Mouse (Mus musculus): ENCODE results near the gene Cdip1. TPM values are rescaled to one million over a fixed set of nuclear protein-coding genes. Genes with fewer than 3 reads are reported as not detected.
A peak's percentile ranks its signal among the peaks of the same experiment; 100 is the strongest.

The Cdip1 gene
- polyA plus RNA-seq, 1 experiment from 2014 or later: 81.1 TPM

GRCm38 (mm10) chr16:4788176-4788575 is 1.9 kb downstream of the Cdip1 start:
- Histone ChIP-seq H3K9me3 (replicated peaks; ENCODE audit: low read length) (no peaks in the 10 kb centered on the region), H3K9ac (ENCODE audit: low read depth, low read length) (peak overlapping the region; percentile 31; the same call in 1 of the 2 replicates), H3K27ac (no peak overlapping the region), H3K4me2 (ENCODE audit: low read length) (peak overlapping the region; percentile 68), H3K36me3 (ENCODE audit: insufficient read depth, low read length) (peaks cover 4% of the 10 kb centered on the region; the same call in 1 of the 2 replicates), H3K4me3 (replicated peaks; ENCODE audit: low read depth, low read length) (0 out of 2 replicates have a peak overlapping the region, but pooled peaks have one; percentile 12), H3K4me1 (replicated peaks; ENCODE audit: insufficient read depth, low read length) (peaks cover 17% of the 10 kb centered on the region), H3K27me3 (ENCODE audit: insufficient read depth, low read length) (no peaks in the 10 kb centered on the region)
- ATAC-seq (replicated peaks; ENCODE audit: low FRiP score, low read depth): no peak
- no peak for DNase-seq (ENCODE audit: low spot score)
- no peak for TF ChIP-seq CTCF (IDR thresholded peaks at IDR 0.05; ENCODE audit: low read depth)

DNA sequence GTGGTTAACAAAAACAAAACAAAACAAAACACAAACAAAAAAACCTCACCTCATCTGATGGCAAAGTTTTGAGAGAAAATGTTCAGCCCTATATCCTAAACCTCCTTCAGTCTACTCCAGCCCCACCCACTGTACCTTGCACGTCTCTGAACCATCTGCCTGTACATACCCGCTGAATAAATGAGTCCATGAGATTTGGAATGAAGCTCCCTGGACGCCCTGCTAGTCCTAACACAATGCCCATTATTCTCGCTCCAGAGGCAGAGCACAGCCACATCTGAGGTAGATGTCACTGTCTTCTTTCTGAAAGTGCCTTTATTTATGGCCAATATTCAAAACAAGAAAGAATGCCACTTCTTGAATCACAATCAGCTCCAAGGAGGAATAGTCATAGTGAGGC is 4.4 kb downstream of the Cdip1 start:
- DNase-seq (ENCODE audit: low spot score) (no peak), ATAC-seq (replicated peaks; ENCODE audit: low FRiP score, low read depth) (no peak)
- Histone ChIP-seq H3K4me3 (replicated peaks; ENCODE audit: low read depth, low read length) (no peak overlapping the region), H3K36me3 (ENCODE audit: insufficient read depth, low read length) (peaks cover 8% of the 10 kb centered on the region; the same call in 1 of the 2 replicates), H3K9me3 (replicated peaks; ENCODE audit: low read length) (no peaks in the 10 kb centered on the region), H3K27ac (no peak overlapping the region), H3K9ac (ENCODE audit: low read depth, low read length) (no peak overlapping the region), H3K4me1 (replicated peaks; ENCODE audit: insufficient read depth, low read length) (peaks cover 17% of the 10 kb centered on the region), H3K27me3 (ENCODE audit: insufficient read depth, low read length) (no peaks in the 10 kb centered on the region), H3K4me2 (ENCODE audit: low read length) (no peak overlapping the region)
- 56% methylated on average over 4 of the region's 4 CpGs for WGBS
- TF ChIP-seq CTCF (IDR thresholded peaks at IDR 0.05; ENCODE audit: low read depth): no peak

- peaks cover 9% of the 10 kb centered on the region; the same call in 1 of the 2 replicates for H3K4me1 ChIP-seq (replicated peaks; ENCODE audit: insufficient read depth, low read length)
- no peak overlapping the region for H3K27ac ChIP-seq
- H3K27me3 ChIP-seq (ENCODE audit: insufficient read depth, low read length): no peaks in the 10 kb centered on the region
- peaks cover 8% of the 10 kb centered on the region; the same call in 1 of the 2 replicates for H3K36me3 ChIP-seq (ENCODE audit: insufficient read depth, low read length)
- H3K4me2 ChIP-seq (ENCODE audit: low read length): no peak overlapping the region
- no peak overlapping the region for H3K9ac ChIP-seq (ENCODE audit: low read depth, low read length)
- H3K9me3 ChIP-seq (replicated peaks; ENCODE audit: low read length): no peaks in the 10 kb centered on the region
- no peak for TF ChIP-seq CTCF (IDR thresholded peaks at IDR 0.05; ENCODE audit: low read depth)
- DNase-seq (ENCODE audit: low spot score) (no peak), ATAC-seq (replicated peaks; ENCODE audit: low FRiP score, low read depth) (no peak)
- H3K4me3 ChIP-seq (replicated peaks; ENCODE audit: low read depth, low read length): no peak overlapping the region
Measured at GRCm38 (mm10) chr16:4782515-4782914, 7.6 kb downstream of the Cdip1 start.

DNA sequence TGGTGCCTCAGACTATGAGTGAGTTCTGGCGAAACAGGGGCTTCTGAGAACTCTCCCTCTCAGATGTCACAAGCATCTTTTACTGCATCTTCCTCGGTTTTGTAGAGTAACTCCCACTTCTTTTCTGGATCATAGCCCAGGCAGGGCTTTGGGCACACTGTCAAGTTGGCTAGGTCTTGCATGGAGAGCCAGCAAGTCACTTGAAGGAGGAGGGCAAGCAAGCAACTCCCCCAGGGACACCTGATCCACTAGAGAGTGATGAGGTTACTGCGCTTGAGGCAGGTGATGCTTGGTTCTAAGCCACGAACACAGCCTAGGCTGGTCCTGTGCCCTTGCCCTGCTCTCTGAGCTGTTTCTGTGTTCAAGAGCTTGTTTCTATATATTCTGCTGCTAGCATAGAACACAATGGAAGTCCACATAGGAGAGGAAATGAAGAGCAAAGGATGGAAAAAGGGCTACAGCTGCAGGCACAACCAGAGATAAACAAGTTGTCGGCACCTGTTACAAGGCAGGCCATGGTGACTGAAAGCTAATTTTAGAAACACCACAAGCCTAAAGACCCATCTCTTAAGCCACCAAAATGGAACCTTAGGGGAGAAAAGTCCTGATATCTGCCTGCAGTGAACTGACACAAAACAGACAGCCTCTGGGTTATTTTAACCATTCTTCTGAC is 8.4 kb downstream of the Cdip1 start:
- peaks cover 6% of the 10 kb centered on the region; the same call in 1 of the 2 replicates for H3K4me1 ChIP-seq (replicated peaks; ENCODE audit: insufficient read depth, low read length)
- TF ChIP-seq CTCF (IDR thresholded peaks at IDR 0.05; ENCODE audit: low read depth): no peak
- no peak overlapping the region for H3K4me2 ChIP-seq (ENCODE audit: low read length)
- H3K4me3 ChIP-seq (replicated peaks; ENCODE audit: low read depth, low read length): no peak overlapping the region
- H3K9me3 ChIP-seq (replicated peaks; ENCODE audit: low read length): no peaks in the 10 kb centered on the region
- DNase-seq (ENCODE audit: low spot score) (peak; percentile 69), ATAC-seq (replicated peaks; ENCODE audit: low FRiP score, low read depth) (no peak)
- no peaks in the 10 kb centered on the region for H3K27me3 ChIP-seq (ENCODE audit: insufficient read depth, low read length)
- peaks cover 8% of the 10 kb centered on the region for H3K36me3 ChIP-seq (ENCODE audit: insufficient read depth, low read length)
- WGBS: 50% methylated on average over 5 of the region's 5 CpGs
- no peak overlapping the region for H3K27ac ChIP-seq
- H3K9ac ChIP-seq (ENCODE audit: low read depth, low read length): no peak overlapping the region

DNA sequence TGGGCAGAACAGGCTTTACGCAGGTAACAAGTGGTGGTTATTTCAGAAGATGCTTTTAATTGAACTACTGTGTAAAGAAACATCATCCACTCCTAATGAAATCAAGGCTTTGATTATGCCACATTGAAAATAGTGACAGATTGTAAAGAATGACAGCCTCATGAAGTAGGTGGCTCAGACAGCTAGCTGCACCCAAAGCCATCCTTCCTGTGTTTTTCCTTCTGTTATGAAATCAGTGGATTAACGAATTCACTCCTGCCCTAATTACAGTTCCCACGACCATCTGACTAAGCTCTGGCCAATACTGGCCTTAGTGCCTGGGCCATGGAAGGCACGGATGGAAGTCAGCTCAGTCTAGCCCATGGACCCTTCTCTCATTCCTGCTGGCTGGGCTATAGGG is 11.2 kb downstream of the Cdip1 start:
- Histone ChIP-seq H3K27me3 (ENCODE audit: insufficient read depth, low read length) (no peaks in the 10 kb centered on the region), H3K4me3 (replicated peaks; ENCODE audit: low read depth, low read length) (no peak overlapping the region), H3K4me1 (replicated peaks; ENCODE audit: insufficient read depth, low read length) (no peaks in the 10 kb centered on the region; the same call in 1 of the 2 replicates), H3K9ac (ENCODE audit: low read depth, low read length) (no peak overlapping the region), H3K36me3 (ENCODE audit: insufficient read depth, low read length) (peaks cover 8% of the 10 kb centered on the region), H3K9me3 (replicated peaks; ENCODE audit: low read length) (no peaks in the 10 kb centered on the region), H3K27ac (no peak overlapping the region), H3K4me2 (ENCODE audit: low read length) (no peak overlapping the region)
- 93% methylated on average over 4 of the region's 4 CpGs for WGBS
- ATAC-seq (replicated peaks; ENCODE audit: low FRiP score, low read depth): no peak
- no peak for TF ChIP-seq CTCF (IDR thresholded peaks at IDR 0.05; ENCODE audit: low read depth)
- no peak for DNase-seq (ENCODE audit: low spot score)

DNA sequence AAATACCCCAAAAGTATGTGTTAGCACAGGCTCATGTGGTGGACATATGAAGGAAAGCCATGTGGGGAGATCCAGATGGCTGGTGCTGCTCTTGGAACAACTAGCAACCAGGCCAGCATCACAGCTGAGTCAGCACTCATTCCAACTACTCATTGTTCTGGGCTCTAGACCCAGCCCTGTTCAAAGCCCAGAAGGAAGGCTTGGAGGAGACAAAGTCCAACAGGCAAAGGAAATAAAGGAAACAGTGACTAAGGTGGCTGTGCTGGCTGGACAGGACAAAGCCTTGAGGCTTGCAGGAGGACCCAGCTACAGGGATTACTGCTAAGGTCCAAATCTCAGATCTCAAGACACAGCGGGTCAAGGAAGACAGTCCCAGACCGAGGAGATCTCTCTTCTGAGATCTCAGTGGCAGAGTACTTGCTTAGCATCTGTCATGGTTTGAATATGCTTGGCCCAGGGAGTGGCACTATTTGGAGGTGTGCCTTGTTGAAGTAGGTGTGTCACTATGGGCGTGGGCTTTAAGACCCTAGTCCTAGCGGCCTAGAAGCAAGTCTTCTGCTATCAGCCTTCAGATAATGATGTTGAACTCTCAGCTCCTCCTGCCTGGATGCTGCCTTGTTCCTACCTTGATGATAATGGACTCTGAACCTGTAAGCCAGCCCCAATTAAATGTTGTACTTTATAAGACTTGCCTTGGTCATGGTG is 12.0 kb downstream of the Cdip1 start:
- Histone ChIP-seq H3K36me3 (ENCODE audit: insufficient read depth, low read length) (peaks cover 3% of the 10 kb centered on the region), H3K9ac (ENCODE audit: low read depth, low read length) (no peak overlapping the region), H3K27me3 (ENCODE audit: insufficient read depth, low read length) (no peaks in the 10 kb centered on the region), H3K27ac (no peak overlapping the region), H3K4me1 (replicated peaks; ENCODE audit: insufficient read depth, low read length) (no peaks in the 10 kb centered on the region; the same call in 1 of the 2 replicates), H3K4me3 (replicated peaks; ENCODE audit: low read depth, low read length) (no peak overlapping the region), H3K9me3 (replicated peaks; ENCODE audit: low read length) (no peaks in the 10 kb centered on the region), H3K4me2 (ENCODE audit: low read length) (no peak overlapping the region)
- ATAC-seq (replicated peaks; ENCODE audit: low FRiP score, low read depth): peak; percentile 62
- no peak for DNase-seq (ENCODE audit: low spot score)
- 93% methylated on average over 4 of the region's 4 CpGs for WGBS
- no peak for TF ChIP-seq CTCF (IDR thresholded peaks at IDR 0.05; ENCODE audit: low read depth)

All from kidney, postnatal 0 days (tissue).